Mouse (Mus musculus) WW6 (cell line): ENCODE measurements around the gene Ncan.
"Not testable (repeated sequence)": the region's sequence is repeated elsewhere in the genome, so short reads cannot be mapped to it uniquely, and the experiment has no call there.

ENCODE experiments used
- DNase-seq: peaks from one replicate; pipeline ENCODE4 v3.0.0-alpha.2; 2013; ENCODE audit warnings: low read depth, low spot score

The Ncan gene

GRCm38 (mm10) chr8:70084191-70085065, 36.2 kb downstream of the Ncan start:
- DNase-seq = no peak

DNA sequence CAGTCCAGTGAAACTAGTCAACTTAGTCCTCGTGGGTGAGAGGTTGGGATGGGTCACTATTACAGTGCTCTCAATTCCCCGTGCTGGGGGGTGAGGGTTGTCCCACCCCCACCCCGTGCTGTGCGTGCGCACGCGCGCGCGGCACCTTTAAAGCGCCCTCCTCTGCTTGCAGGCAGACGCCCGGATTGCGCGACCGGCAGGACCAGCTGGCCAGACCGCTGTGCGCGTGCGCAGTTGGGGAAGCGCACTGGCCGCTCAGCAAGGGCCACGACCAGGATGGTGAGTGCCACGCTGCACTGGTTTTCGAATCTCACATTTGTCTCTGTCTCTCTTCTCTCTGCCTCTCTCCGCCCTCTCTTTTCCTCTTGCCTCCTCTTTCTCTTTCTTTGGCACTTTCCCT, 37.4 kb downstream of the Ncan start, which contains the start of gene Hapln4:
TSS of gene Hapln4 (plus strand) at position 173 of the 400 bp plus-strand sequence.
- no peak for DNase-seq

GRCm38 (mm10) chr8:70081976-70082375, 38.7 kb downstream of the Ncan start:
- no peak for DNase-seq

DNA sequence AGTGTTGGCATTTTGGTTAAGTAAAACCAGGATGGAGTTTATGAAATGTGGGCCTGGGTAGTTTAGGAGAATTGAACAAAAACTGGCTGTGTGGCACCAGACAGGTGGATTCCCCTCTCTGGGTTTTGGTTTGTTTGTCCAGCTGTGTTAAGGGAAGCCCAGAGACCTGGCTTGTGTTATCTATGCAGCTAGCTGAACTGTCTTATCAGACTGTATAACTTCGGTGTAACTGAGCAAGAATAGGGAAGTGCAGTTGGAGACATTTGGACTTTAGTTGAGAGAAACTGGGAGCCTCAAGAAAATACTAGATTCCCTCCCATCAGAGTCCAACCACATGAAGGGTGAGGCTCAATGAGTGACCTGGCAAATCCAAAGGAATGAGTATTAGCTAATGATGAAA, 47.0 kb downstream of the Ncan start:
- DNase-seq = no peak

DNA sequence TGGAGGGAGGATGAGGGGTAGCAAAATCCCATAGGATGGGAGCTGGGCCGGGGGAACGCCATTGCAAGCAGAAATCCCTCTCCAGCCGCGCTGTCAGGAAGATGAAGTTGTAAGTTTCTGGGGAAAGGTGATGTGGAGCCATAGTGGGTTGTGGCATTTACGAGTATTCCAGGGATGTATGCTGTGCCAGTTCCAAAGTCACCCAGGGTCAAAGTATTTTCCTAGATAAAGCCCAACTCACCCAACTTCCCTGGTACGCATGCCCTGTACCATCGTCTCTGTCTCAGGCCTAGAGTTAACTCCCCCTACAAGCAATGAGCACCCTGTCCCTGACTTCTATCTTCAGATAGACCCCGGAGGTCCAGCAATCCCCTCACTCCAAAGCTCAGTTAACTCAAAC, 47.6 kb downstream of the Ncan start:
- no peak for DNase-seq

GRCm38 (mm10) chr8:70072441-70073069, 48.1 kb downstream of the Ncan start, which contains the start of gene Tm6sf2:
Tm6sf2 (plus strand) TSS chr8:70072924.
- no peak for DNase-seq

DNA sequence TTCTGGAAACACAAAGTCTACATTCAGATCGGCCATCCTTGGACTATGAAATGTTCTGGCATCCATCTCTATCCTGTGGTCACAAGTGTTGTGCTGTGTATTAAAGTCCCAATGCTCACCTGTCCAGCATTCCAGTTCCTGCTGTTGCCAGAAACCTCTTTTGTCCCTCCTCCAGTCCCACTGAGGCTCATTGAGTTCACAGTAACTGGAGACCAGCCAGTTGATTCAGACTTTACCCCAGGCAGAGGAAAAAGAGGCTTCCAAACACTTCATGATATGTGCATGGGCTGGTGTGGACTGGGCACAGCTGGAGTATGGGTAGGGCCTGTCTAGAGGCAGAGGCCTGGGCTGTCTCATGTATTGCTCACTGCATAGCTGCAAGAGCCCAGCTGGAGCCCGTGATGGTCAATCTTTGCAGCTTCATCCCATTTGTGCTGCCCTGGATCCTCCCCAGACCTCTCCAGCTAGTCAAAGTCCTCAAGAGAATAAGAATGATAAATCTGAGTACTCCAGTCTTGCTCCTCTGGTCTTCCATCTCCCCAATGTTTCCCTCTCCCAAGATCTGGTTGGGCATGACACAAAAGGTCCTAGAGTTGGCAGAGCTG, 48.7 kb downstream of the Ncan start:
- no peak for DNase-seq

DNA sequence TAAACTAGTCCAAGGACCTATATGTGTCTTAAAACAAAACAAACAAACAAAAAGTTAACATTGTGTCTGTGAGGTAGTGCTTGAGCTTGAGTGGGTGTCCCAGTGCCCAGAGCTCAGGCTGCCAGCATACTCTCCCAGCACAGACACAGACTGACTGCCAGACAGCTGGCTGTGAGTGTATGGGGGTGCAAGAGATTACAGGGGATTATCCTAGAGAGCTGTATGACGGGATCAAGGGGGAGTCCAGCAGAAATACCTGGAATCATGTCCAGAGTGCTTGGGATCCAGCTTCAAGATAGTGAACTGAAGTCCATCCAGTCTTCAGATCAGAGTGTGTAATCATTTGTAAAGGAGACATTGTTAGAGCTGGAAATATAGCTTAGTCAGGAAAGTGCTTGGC, 63.0 kb downstream of the Ncan start:
- DNase-seq = no peak

DNA sequence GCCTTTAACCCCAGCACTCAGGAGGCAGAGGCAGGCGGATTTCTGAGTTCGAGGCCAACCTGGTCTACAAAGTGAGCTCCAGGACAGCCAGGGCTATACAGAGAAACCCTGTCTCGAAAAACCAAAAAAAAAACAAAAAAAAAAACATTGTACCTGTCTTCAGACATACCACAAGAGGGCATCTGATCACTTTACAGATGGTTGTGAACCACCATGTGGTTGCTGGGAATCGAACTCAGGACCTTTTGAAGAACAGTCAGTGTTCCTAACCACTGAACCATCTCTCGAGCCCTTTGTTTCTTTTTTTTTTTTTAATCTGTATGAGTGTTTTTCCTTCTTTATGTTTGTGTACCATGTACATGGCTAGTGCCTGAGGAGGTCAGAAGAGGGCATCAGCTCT, 70.2 kb downstream of the Ncan start:
- DNase-seq = not testable (repeated sequence)

- DNase-seq = no peak
Measured at GRCm38 (mm10) chr8:70049662-70050061, 71.0 kb downstream of the Ncan start.

- no peak for DNase-seq
Measured at GRCm38 (mm10) chr8:70043996-70044395, 76.7 kb downstream of the Ncan start.
